Mouse (Mus musculus): ENCODE measurements around the gene Gucy2f. TPM values are rescaled to one million over a fixed set of nuclear protein-coding genes. Genes with fewer than 3 reads are reported as not detected.

The Gucy2f gene
- polyA plus RNA-seq, 1 experiment, result 0.01 TPM

Other genes starting within 250 kb of the Gucy2f start
- 14.9 and 16.6 TPM in 2 replicates for gene Nxt2, start 29.8 kb upstream of the Gucy2f start, polyA plus RNA-seq (2012; rRNA removed)
- gene Kcne1l, start 109.4 kb upstream of the Gucy2f start, polyA plus RNA-seq (2012; rRNA removed), result 0.83 and 0.97 TPM in 2 replicates
- gene Acsl4, start 193.6 kb upstream of the Gucy2f start, polyA plus RNA-seq (2012; rRNA removed), result 13.9 and 14.8 TPM in 2 replicates

All from urinary bladder, adult 2 months (tissue).